Comparison of ENCODE assay signal across 21 mouse cellular contexts in genomic region chr4:87850051-87850450, GRCm38 (mm10).
"Had no signal": no experiment of that assay in that cellular context is flagged by ENCODE, and none has a peak within 500 bp of the region (broad histone marks: within the 10 kb centered on the region; RNA-seq: fewer than 3 reads in every experiment).

No protein-coding gene starts in this region.

- H3K9ac ChIP-seq: limb, embryonic 13.5 days; liver, embryonic 12.5 days; liver, embryonic 15.5 days; lung, embryonic 15.5 days; neural tube, embryonic 12.5 days had no signal

- H3K4me2 ChIP-seq: limb, embryonic 13.5 days; liver, embryonic 12.5 days; liver, embryonic 15.5 days; lung, embryonic 15.5 days; midbrain, embryonic 11.5 days; neural tube, embryonic 12.5 days had no signal

- DNase-seq: kidney, adult 2 months; kidney, postnatal 25 days; layer of hippocampus, adult 9-11 months; liver; lung, adult 18-20 months; lung, postnatal 10 days; lung, postnatal 36 days; midbrain, embryonic 14.5 days; thymus, adult 18-20 months; thymus, postnatal 4 days had no signal

- H3K27ac ChIP-seq: kidney, postnatal 0 days; layer of hippocampus, adult 2 months; limb, embryonic 10.5 days; limb, embryonic 13.5 days; liver, embryonic 12.5 days; liver, embryonic 15.5 days; lung, embryonic 15.5 days; neural tube, embryonic 12.5 days had no signal

- H3K36me3 ChIP-seq: limb, embryonic 10.5 days; limb, embryonic 13.5 days; liver, embryonic 12.5 days; liver, embryonic 15.5 days; lung, embryonic 15.5 days; neural tube, embryonic 12.5 days had no signal

- H3K4me1 ChIP-seq: limb, embryonic 10.5 days; liver, embryonic 12.5 days; liver, embryonic 15.5 days; lung, embryonic 15.5 days; megakaryocyte, embryonic 14.5 days; neural tube, embryonic 12.5 days had no signal

- ATAC-seq: intestine, postnatal 0 days; liver, embryonic 12.5 days had no signal

- H3K4me3 ChIP-seq: layer of hippocampus, adult 2 months; limb, embryonic 10.5 days; limb, embryonic 13.5 days; liver, embryonic 12.5 days; liver, embryonic 15.5 days; lung, embryonic 15.5 days; megakaryocyte, embryonic 14.5 days; neural tube, embryonic 12.5 days had no signal

- H3K27me3 ChIP-seq: limb, embryonic 13.5 days; liver, embryonic 12.5 days; liver, embryonic 15.5 days; lung, embryonic 15.5 days; megakaryocyte, embryonic 14.5 days; neural tube, embryonic 12.5 days had no signal

- H3K9me3 ChIP-seq: limb, embryonic 10.5 days; limb, embryonic 13.5 days; liver, embryonic 12.5 days; liver, embryonic 15.5 days; lung, embryonic 15.5 days; megakaryocyte, embryonic 14.5 days; neural tube, embryonic 12.5 days had no signal
